Mouse (Mus musculus) E14TG2a.4 (cell line): ENCODE data around the gene Mfng.

Experiments
- CTCF ChIP-seq: conservative IDR thresholded peaks from 2 replicates; pipeline ENCODE4 v1.5.1; 2014; ENCODE audit warnings: low read length
- POU5F1 ChIP-seq: IDR thresholded peaks from 2 replicates; pipeline ENCODE4 v1.6.1; 2014; ENCODE audit warnings: low read length, borderline replicate concordance

DNA sequence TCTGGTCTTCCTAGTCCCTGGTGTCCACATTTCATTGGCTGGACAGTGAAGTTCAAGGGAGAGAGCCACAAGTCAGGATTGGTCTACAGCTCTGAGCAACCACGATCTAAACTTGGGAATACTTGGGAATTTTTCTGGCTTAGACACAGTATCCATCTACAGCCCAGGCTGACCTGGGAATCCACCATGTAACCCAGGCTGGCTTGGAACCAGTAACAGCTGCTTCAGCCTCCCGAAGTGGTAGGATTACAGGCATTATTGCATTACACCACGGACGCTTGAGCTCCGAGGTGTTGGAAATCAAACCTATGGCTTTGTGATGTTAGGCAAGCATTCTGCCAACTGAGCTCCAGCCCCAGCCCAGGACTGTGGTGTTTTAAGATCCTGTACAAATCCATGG, 9.6 kb downstream of the Mfng start:
- TF ChIP-seq CTCF (no peak), POU5F1 (no peak)
